Mouse (Mus musculus) lung, adult 2 months (tissue): ENCODE results near the gene Fam110c.

Experiments
- CTCF ChIP-seq: fragments of 200-500 bp; IDR thresholded peaks from 2 replicates; pipeline ENCODE4 v1.5.1; 2011; ENCODE audit warnings: mild to moderate bottlenecking, low read length, control low read depth; ENCODE audit not compliant: insufficient read depth
- POLR2A ChIP-seq: fragments of 200-500 bp; IDR thresholded peaks from 2 replicates; pipeline ENCODE4 v1.6.1; 2011; ENCODE audit warnings: low read depth, mild to moderate bottlenecking, control low read depth, low read length, borderline replicate concordance; ENCODE audit errors: extremely low read depth

- TF ChIP-seq CTCF, result no peak
- no peak for TF ChIP-seq POLR2A
Measured at GRCm38 (mm10) chr12:31052066-31052465, 21.6 kb upstream of the Fam110c start.
